Mouse (Mus musculus): ENCODE measurements at regions not wholly inside any gene's neighbourhood (a gene's known extent, or its start where the extent isn't known, plus 50 kb on each side); places are given as distances from the start of the nearest gene placed in this dataset.

- DNase-seq (ENCODE audit: low spot score in 2 of 2) = no peak
Measured at GRCm38 (mm10) chr14:105718676-105719441, 177.8 kb downstream of the Spry2 start.

GRCm38 (mm10) chr14:105717821-105718220 is 178.8 kb downstream of the Spry2 start:
- no peak for DNase-seq (ENCODE audit: low spot score in 2 of 2)

GRCm38 (mm10) chr14:105708691-105709090 is 187.9 kb downstream of the Spry2 start:
- no peak for DNase-seq (ENCODE audit: low spot score in 2 of 2)

- DNase-seq (ENCODE audit: low spot score in 2 of 2) = no peak
Measured at GRCm38 (mm10) chr14:105706756-105707155, 189.9 kb downstream of the Spry2 start.

GRCm38 (mm10) chr14:105698616-105699015 is 198.0 kb downstream of the Spry2 start:
- no peak for DNase-seq (ENCODE audit: low spot score in 2 of 2)

GRCm38 (mm10) chr14:105698086-105698485 is 198.5 kb downstream of the Spry2 start:
- no peak for DNase-seq (ENCODE audit: low spot score in 2 of 2)

GRCm38 (mm10) chr14:105697398-105697797 is 199.2 kb downstream of the Spry2 start:
- DNase-seq (ENCODE audit: low spot score in 2 of 2) = no peak

- no peak for DNase-seq (ENCODE audit: low spot score in 2 of 2)
Measured at GRCm38 (mm10) chr14:105694969-105695368, 201.7 kb downstream of the Spry2 start.

- DNase-seq (ENCODE audit: low spot score in 2 of 2) = no peak
Measured at GRCm38 (mm10) chr14:105693713-105694112, 202.9 kb downstream of the Spry2 start.

- DNase-seq (ENCODE audit: low spot score in 2 of 2) = no peak
Measured at GRCm38 (mm10) chr14:105684826-105685465, 211.7 kb downstream of the Spry2 start.

- no peak for DNase-seq (ENCODE audit: low spot score in 2 of 2)
Measured at GRCm38 (mm10) chr14:105684329-105684728, 212.3 kb downstream of the Spry2 start.

- no peak for DNase-seq (ENCODE audit: low spot score in 2 of 2)
Measured at GRCm38 (mm10) chr14:105676646-105676930, 220.0 kb downstream of the Spry2 start.

- DNase-seq (ENCODE audit: low spot score in 2 of 2) = no peak
Measured at GRCm38 (mm10) chr14:105675801-105676645, 220.6 kb downstream of the Spry2 start.

- no peak for DNase-seq (ENCODE audit: low spot score in 2 of 2)
Measured at GRCm38 (mm10) chr14:105675006-105675405, 221.6 kb downstream of the Spry2 start.

GRCm38 (mm10) chr14:105668969-105669368 is 227.7 kb downstream of the Spry2 start:
- DNase-seq (ENCODE audit: low spot score in 2 of 2) = no peak

GRCm38 (mm10) chr14:105664671-105665198 is 231.9 kb downstream of the Spry2 start:
- no peak for DNase-seq (ENCODE audit: low spot score in 2 of 2)

GRCm38 (mm10) chr14:105663472-105663871 is 233.1 kb downstream of the Spry2 start:
- no peak for DNase-seq (ENCODE audit: low spot score in 2 of 2)

GRCm38 (mm10) chr14:105662839-105663238 is 233.8 kb downstream of the Spry2 start:
- DNase-seq (ENCODE audit: low spot score in 2 of 2) = no peak

GRCm38 (mm10) chr14:105658316-105658715 is 238.3 kb downstream of the Spry2 start:
- DNase-seq (ENCODE audit: low spot score in 2 of 2) = no peak

- no peak for DNase-seq (ENCODE audit: low spot score in 2 of 2)
Measured at GRCm38 (mm10) chr14:105647166-105647565, 249.5 kb downstream of the Spry2 start.

GRCm38 (mm10) chr14:105644428-105644827 is 252.2 kb downstream of the Spry2 start:
- DNase-seq (ENCODE audit: low spot score in 2 of 2) = no peak

Measured in gastrocnemius, postnatal 4 days (tissue).